Mouse (Mus musculus) ES-Bruce4 (cell line): ENCODE data around the gene Cblb.

Experiments
- CTCF ChIP-seq: IDR thresholded peaks from one replicate; pipeline ENCODE4 v1.8.1; 2011; ENCODE audit warnings: low read depth, low read length
- EP300 ChIP-seq: IDR thresholded peaks from 2 replicates; pipeline ENCODE4 v1.6.1; 2011; ENCODE audit warnings: low read depth, low read length; ENCODE audit not compliant: insufficient read depth
- POLR2A ChIP-seq: IDR thresholded peaks from one replicate; pipeline ENCODE4 v1.8.1; 2011; ENCODE audit warnings: low read length; ENCODE audit not compliant: insufficient read depth

- TF ChIP-seq CTCF, result no peak
- TF ChIP-seq EP300, result no peak
- TF ChIP-seq POLR2A, result no peak
Observed at GRCm38 (mm10) chr16:52229446-52229845, 198.4 kb downstream of the Cblb start.
